Mouse (Mus musculus) lung, postnatal 4 days (tissue): ENCODE measurements around the gene Svs1.
"Not testable (repeated sequence)": the region's sequence is repeated elsewhere in the genome, so short reads cannot be mapped to it uniquely, and the experiment has no call there.

ENCODE experiments used
- DNase-seq, 2 experiments: peaks; one replicate each; pipeline ENCODE4 v3.0.0; 2021

Gene Svs1

DNA sequence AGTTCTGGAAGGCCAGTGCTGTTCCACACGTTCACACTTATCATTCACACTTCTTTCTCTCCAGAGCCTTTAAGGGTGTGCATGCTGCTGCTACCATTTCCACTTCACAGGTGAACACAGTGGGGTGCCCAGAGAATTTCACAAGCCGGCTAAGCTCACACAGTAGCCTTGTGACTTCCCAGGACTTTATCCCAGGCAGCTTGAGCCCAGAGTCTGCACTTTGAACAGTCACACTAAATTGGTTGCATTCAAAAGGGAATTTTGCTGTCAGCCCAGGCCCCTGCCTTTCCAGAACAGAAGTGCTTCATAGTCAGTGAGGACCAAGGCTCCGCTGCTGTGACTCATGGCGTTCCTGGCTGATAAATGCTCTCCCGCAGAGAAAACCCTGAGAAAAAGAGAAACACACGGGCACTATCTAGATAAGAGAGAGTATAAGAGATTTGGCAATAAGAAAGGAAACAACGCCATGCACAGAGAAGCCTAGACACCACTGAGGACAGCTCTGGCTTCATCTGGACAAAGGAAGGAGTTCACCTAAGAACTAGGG, at the start of gene Svs1:
Gene Svs1 (plus strand): TSS at position 418 of the 547 bp plus-strand sequence.
- DNase-seq: no peak

DNA sequence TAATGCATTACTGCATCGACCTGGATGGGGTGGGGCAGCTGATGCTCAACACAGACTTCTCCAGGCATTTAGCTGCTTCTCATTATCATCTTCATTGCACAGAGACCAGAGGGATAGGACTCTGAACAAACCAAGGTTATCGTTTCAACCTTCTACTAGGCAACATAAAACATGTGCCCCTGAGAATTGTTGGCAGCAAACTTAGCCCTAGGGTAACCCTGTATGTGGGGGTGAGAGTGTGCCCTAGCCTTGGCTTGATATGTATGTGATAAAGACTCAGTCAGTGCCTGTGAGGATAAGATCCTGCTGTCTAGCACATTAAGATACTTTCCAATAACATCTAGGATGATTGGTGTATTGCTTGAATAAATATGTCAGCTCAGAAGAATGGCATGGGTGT, 37.1 kb upstream of the Svs1 start:
- no peak for DNase-seq

DNA sequence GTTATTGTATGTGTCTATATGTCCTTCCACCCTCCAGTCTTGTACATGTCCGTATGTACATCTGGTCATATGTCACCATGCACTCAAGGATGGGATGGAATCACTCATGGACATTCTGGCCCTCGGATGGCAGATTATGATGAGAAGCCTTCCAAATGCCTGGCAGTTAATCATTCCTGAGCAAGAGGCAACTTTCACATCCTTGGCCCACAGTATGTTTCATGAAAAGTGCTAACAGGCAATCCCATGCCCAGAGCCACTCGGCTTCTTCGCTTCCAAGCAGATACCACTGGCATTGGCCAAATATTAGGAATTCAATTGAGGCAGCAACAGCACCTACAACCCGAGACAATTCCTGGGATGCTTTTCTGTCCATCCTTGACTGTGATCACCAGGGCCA, 36.0 kb upstream of the Svs1 start:
- DNase-seq: no peak

DNA sequence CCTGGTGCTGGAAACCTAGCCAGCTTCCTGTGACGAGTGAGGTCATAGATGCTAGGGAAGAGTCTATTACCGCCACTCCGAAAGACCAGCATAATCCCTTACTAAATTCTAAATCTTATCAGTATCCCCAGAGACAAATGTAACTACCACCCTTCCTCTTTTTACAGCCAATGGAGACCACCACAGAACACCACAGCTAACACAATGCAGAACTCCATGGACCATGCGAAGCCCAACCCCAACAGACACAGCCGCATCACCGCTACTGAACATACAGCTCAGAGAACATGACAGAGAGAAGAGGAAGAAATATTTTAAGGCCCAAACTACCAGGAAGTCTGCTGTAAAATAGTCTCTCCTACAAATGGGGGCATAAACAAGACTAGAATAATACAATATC, 35.0 kb upstream of the Svs1 start:
- DNase-seq: no peak

DNA sequence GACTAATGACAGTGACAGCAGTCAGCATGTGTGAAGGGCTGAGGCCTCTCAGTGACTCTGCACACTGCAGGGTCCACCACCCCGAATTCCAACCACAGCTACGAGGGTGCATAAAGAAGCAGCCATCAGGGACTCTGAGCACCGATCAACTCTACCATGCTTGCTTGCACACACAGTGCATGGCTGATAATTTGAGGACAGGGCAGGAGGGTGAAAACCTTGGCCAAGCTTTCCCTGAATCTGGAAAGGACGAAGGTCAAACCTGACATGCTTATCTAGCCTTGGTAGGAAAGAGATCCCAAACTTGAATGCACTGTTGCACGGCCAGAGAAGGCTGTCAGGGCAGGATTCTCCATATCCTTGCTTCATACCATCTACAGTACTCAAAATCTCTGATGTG, 33.4 kb upstream of the Svs1 start:
- DNase-seq: no peak

DNA sequence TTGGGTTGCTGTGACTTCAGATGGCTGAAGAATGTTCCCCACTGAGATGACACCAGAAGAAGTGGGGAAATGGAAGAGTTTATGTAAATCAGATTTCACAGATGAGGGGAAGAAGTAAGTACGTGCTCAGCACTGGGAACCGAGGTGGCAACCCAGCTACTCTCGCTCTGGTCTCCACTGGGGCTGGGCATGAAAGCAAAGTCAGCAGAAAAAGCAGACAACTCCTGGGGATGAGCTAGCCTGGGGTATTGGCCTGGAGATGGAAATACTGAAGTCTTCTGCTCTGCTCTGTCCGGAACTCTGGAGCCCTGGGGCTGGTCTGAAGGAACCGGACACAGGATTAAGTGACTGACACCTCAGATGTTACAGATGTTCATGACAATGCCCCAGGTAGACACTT, 32.5 kb upstream of the Svs1 start:
- no peak for DNase-seq

DNA sequence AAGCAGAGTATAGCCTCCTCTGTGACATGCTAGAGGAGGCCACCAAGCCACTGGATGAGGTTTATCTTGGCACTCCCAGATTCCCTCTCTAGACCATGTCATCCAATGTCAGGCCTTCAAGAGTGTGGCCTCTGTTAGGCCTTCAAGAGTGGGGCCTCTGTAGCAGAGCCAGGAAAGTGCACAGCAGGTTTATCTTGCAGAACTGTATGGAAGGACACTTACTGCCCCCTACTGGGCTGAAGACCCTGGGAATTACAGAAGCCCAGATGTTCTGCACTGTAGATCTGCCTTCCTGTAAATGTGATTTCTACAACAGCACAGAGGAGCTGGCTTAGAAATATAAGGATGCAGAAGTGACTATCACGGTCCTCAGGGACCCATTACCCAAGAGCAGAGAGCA, 31.7 kb upstream of the Svs1 start:
- DNase-seq: peak; percentile 36 to 62

DNA sequence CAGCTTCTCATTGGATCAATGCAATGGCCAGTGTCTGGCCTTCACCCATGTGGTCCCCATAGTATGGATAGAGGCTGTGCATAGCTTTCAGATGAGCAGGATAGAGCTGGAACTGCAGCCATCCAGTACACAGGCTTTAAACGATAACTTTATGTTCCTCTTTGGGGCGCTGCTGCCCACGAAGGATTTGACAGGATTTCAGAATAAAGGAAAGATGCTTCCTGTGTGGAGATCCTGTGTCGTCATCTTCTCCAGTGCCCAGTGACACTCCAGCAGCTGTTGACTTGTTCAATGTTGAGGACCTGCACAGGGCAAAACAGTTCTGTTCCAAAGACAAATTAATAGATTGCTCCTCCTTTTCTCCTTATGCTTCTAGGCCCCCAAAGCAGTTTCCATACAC, 29.9 kb upstream of the Svs1 start:
- no peak for DNase-seq

DNA sequence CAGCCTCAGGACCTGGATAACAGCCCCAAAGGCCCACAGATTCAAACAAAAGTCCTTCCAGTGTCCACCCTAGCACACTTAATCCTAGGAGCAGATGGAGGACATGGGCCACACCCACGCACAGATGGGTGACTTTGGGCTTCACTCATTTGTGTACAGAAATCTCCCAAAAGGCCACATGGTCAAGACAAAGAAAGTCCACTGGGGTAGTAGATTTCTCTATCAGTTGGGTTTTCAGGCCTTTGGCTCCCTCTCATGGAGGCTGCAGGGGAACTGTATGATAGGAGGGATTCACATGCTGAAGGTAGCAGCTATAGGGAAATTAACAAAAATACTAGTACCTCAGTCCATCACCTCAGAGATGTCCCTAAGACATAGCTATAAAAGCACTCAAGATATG, 28.6 kb upstream of the Svs1 start:
- DNase-seq: peak; percentile 32 to 34

DNA sequence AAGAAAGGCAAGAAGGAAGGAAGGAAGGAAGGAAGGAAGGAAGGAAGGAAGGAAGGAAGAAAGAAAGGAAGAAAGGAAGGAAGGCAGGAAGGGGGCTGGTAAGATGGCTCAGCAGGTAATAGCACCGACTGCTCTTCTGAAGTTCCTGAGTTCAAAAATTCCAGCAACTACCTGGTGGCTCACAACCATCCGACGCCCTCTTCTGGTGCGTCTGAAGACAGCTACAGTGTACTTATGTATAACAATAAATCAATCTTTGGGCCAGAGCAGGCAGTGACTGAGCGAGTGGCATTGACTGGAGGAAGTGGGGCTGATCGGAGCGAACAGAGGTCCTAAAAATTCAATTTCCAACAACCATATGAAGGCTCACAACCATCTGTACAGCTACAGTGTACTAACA, 27.5 kb upstream of the Svs1 start:
- not testable (repeated sequence) for DNase-seq

DNA sequence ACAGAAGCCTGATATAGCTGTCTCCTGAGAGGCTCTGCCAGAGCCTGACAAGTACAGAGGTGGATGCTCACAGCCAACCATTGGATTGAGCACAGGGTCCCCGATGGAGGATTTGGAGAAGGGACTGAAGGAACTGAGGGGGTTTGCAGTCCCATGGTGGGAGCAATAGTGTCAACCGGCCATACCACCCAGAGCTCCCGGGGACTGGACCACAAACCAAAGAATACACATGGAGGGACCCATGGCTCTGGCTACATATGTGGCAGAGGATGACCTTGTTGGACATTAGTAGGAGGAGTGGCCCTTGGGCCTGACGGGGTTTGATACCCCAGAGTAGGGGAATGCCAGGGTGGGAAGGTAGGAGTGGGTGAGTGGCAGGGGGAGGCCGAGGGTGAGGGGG, 20.0 kb upstream of the Svs1 start:
- not testable (repeated sequence) for DNase-seq

DNA sequence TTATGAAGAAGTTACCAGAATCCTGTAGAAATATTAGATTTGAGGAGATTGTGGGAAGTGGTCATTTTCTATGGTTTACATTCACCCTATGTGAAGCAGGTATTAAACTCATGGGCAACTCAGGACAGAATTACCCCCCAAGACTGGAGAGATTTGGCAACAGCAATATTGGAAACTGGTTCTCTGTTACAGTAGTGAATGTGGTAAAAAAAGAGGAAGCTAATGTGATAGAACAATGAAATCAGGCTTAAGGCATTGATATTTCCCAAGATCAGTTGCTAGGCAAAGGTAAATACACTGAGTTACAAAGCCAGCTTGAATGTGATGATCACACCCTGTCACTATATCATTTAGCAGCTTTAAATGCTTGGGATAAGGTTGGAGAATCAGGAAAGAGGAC, 18.8 kb upstream of the Svs1 start:
- no peak for DNase-seq

DNA sequence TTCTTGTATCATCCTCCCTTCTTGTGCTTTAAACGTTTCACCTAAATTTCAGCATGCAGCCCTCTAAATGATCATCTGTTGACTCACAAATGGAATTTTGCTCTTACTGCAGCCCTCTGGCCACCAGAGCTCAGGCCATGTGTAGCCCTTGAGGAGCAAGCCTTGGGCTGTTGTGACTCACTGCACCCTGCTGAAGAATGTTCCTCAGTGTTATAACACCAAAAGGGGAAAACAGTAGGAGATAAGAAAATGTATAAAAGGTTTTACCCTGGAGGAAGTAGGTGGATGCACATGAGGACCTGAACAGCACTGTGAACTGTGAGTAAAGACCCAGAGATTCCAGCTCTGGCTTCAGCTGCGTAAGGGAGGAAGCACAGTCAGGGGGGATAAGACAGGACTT, 12.0 kb upstream of the Svs1 start, which contains the start of gene Doxl2:
Gene Doxl2 (plus strand): TSS at position 301 of the 400 bp plus-strand sequence.
- no peak for DNase-seq

DNA sequence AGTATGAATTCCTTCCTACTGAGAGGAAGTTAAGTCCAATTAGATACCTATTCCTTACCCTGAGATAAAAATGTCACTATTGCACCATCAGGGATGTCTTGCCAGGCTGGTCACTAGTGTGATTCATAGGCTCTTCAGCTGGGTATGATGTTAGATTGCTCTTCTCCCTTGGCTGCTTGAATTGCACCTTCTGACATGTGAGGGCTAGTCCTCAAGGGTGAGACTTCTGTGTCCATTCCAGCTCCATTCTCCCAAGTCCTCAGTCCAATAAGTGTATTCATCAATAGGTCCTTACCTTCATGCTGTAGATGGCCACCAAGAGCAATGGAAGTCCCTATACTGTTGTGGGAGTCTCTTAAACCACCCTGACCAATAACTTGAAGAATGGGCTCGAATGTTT, 7.0 kb upstream of the Svs1 start:
- DNase-seq: no peak

DNA sequence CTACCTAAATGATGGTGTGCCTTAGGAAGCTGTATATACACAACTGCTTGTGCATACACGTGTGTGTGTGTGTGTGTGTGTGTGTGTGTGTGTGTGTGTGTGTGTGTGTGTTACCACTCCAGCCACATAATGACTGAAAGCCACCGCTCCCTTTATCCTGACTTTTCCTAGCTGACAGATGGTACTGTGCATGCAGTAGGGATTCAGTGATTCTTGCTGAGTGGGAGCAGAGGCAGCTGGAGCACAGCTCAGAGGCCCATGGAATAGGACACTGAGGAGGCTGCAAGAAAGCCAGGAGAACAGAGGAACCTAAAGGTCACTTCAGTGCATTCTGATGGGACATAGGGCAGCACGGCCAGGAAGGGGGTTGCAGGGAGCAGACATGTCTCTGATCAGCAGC, 4.4 kb upstream of the Svs1 start:
- no peak for DNase-seq

DNA sequence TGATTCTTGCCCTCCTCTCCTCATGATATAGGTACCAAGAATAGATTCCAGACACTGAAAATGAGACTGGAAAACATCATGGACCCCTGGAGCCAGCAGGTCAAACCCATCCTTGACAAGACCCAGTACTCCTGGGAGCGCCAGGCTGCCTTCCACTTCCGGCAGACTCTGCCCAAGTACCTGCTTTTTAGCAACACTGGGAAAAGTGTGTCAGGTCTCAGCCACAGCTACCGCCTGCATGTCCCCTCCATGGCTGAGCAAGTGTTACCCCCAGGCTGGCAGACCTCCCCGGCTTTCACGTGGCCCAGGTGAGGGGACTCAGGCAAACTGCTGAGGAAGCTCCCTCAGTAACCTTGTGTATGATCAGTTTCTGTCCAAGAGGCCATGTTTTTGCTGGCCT, 3.3 kb downstream of the Svs1 start:
- DNase-seq: no peak

DNA sequence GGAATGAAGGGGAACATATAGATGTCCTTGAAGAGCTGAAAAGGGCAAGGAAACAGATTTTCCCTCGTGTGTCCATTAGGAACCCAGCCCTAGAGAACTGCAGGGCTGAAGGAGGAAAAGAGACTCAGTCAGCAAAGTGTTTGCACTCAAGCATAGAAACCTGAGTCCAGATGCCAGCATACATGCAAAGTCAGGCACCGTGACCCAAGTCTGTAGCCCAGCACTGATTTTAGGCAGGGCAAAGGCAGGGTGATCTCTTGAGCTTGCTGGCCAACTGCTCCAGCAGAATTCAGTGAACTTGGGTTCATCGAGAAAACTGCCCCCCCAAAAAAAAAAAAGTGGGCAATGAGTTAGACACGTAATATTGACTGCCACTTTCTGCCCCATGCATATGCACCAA, 5.3 kb downstream of the Svs1 start:
- DNase-seq: no peak

DNA sequence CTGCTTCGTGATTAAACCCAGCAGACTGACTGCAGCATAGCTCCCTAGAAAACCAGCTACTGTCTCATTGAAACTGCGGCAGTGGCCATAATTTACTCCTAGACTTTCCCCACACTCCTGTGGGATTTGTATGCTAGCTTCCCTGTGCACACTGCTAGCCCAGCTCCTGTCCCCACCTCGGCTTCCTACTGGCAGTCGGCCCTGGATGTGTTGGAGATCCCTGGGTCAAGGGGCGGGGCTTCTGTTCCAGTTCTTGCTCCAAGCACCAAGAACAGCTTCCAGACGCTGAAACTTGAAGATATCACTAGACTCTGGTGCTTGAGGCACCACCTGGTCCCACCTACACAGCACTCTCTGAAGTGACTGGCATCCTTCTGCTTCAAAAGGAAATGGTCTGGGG, 11.5 kb downstream of the Svs1 start:
- DNase-seq: no peak

DNA sequence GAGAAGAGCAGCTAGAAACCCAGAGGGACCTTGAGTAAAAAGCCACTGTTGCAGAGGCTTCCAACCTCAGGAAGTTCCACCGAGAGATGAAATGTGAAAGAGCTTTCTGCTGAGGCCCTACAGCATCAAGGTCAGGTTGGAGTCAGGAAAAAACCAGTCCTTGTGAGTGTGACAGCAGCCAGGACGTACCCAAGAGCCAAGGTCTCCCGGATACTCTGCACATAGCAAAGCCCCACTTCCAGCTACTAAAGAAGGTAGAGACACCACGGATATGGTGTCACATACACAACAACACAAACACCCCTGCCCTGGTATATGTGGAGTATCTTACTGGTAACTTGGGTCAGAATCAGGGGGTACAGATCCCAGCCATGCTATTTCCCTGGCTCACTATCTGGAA, 12.1 kb downstream of the Svs1 start:
- DNase-seq: no peak

DNA sequence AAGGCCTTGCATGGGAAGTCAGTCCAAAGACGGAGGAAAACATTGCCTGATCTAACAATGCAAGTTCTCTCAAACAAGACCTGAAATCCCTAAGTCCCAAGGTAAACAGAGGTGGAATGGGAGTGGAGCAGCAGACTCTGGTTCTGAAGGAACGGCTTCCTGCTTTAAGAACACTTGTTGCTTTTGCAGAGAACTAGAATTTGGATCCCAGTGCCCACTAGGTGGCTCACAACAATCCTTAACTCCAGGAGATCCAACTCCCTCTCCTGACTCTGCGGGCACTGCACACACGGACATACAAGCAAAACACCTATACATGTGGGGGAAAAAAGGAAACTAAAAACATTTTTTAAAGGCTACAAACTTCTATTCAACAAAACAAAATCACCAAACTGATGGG, 16.7 kb downstream of the Svs1 start:
- no peak for DNase-seq

DNA sequence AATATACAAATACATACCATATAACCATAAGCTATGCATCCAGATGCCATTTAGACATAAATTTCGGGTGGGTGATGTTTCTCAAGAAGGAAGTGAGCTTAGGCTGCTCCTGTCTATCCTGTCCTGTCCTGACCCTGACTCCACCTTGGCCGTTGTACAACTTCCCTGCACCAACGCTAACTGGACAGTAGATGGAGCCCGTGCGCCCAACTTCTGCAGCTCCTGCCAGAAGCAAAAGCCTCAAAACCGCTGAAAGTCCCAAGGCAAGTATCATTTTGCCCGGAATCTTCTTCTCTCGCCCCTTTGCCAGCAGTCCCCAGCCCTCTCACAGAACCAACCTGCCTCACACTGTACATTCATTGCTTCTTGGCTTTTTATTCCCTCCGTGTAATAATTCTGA, 21.3 kb downstream of the Svs1 start:
- peak; percentile 55 to 77 for DNase-seq

DNA sequence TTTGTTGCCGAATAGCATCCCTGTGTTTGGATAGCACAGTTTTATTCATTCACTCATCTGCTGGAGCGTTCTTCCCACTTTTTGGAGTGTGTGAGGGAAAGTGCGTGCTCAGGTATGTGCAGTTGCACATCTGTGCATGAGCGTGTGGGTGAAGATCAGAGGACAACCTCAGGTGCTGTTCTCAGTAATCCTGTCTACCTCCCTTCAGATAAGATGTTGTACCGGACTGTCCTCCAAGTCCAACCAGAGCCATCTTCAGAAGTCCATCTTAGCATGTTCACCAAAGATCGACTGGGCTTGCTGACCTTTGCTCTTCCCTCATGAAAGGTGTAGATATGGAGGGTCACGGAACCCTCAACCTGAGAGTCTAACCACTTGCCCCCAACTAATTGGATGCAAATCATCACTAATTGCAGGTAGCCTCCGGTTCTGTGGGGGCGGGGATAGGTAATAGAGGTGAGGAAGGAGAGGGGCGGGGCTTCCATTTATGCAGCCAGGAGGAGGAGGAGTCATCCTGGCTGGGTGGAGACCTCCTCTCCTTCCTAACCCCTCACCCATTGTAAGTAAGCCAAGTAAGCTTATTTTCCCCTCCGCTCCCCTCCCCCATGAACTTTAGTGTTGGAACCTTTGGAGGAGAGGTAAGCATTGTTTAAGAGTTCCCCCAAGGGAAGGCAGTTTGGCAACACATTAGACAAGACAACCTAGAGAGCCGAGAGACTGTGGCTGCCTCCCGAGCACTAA, 21.9 kb downstream of the Svs1 start:
- DNase-seq: no peak

DNA sequence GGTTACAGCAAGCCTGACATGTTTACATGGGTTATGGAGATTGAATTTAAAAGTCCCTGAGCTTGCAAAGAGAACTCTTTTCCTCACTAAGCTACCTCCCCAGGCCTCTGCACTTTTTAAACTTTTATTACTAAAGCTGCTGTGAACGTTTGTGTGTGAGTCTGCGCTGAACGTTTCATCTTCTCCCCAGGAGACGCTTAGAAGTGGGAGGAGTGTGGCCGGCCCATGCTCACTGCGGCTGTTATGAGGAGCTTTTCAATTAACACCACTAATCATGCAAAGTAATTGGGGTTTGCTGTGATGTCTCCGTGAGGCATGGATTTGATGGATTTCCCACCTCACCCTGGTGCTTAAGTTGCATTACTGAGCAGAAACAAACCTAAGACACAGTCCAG, 22.5 kb downstream of the Svs1 start:
- DNase-seq: no peak

DNA sequence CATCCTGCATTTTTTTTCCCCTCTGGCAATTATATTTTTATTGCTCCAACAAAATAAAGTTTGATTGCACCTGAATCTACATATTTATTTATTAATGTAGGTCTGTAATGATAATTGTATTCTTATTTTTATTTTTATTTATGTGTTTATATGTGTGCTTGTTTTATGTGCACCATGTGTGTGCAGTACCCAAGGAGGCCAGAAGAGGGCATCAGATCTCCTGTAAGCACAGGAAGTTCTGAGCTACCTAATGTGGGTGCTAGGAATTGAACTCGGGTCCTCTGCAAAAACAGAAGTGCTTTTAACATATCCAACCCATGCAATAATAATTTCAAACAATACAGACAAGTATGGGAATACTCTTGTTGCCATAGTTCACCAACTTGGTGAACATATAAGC, 23.0 kb downstream of the Svs1 start:
- no peak for DNase-seq

DNA sequence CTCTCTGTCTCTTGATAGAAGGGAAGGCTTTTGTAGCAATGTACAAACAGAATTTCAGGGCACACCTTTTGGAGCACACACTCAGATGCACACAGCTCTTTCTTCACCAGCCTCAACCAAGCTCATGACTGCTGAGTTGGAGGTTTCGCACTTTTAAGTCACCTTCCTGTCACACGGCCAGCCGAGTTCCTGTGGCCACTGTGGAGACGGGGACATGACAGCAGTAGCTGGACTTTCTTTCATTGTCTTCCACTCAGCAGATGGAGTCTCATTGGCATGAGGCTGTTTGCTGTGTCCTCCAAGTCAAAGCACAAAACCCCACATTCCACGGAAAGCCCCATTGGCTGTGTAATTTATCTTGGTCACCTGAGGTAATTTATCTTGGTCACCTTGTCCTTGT, 24.5 kb downstream of the Svs1 start:
- no peak for DNase-seq
